Mouse (Mus musculus) testis, postnatal 10 days (tissue): ENCODE data around the gene Gm4181.
"Not testable (repeated sequence)": the region's sequence is repeated elsewhere in the genome, so short reads cannot be mapped to it uniquely, and the experiment has no call there.

Source experiments
- DNase-seq: peaks from one replicate; pipeline ENCODE4 v3.0.0; 2021; ENCODE audit warnings: low spot score

The Gm4181 gene

DNA sequence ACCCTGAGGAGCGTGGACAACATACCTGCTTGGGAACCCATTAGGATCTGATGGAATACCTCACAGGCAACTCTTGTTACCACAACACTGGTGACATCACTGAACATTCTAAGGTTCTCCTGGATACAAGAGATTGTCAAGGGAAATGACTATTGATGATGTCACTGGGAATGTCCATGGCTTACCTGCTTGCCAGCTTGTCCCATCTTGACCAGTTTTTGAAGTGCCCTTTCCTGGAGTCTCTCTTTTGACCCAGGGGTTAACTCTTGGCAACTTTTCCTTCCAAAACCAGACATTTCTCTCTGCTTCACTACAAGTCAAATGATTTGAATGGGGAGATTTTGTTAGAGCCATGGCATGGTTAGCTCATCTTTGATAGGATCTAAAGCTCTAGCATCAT is at the start of gene Gm4181:
Gene Gm4181 (minus strand): TSS at position 101 of the 400 bp plus-strand sequence.
- DNase-seq = not testable (repeated sequence)

DNA sequence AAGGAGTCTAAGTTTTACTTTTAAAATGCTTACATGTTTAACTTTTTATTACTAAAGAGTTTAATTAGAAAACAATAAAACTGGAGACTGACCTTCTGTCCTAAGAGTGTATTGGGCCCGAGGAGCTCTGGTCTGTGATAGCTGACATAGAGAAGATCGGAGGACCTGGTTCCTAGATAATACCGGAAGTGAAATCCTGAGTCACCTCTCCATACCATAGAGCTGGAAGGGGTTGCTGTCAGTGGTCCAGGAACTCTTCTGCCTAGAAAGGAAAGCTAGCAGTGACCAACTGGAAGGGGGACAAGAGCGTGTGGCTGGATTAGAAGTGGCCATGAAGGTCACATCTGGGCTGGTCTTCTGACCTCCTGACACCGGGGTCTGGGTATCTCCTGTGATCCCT is 41.8 kb upstream of the Gm4181 start:
- no peak for DNase-seq

DNA sequence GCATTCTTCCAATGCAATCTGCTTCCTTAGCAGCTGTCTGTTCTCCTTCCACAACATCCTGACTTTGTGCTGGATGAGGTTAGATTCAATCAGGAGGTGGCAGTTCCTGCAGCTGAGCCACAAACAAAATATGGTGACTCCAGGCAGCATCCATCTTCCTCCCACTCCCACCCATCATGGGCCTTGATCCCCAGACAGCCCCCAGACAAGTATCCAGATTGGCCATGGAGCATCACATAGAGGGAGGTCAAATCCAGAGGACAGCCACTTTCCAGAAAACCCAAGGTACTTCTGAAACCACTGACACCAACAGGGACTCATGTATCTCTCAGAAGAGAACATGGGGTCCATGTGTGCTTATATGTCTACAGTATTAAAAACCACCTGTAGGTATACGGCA is 3.0 kb downstream of the Gm4181 start:
- DNase-seq = peak; percentile 58

DNA sequence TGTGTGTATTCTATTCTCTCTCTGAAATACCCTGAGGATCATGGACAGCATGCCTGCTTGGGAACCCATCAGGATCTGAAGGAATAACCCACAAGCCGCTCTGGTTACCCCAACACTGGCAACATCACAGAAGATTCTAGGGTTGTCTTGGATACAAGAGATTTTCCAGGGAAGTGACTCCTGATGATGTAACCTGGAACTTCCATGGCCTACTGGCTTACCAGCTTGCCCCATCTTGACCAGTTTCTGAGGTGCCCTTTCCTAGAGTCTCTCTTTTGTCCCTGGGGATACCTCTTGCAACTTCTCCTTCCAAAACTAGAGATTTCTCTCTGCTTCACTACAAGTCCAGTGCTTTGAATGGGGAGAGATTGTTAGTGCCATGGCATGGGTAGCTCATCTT is 24.3 kb downstream of the Gm4181 start, which contains the start of gene Gm17078:
Gene Gm17078 (minus strand): TSS at position 101 of the 400 bp plus-strand sequence.
- DNase-seq = no peak

DNA sequence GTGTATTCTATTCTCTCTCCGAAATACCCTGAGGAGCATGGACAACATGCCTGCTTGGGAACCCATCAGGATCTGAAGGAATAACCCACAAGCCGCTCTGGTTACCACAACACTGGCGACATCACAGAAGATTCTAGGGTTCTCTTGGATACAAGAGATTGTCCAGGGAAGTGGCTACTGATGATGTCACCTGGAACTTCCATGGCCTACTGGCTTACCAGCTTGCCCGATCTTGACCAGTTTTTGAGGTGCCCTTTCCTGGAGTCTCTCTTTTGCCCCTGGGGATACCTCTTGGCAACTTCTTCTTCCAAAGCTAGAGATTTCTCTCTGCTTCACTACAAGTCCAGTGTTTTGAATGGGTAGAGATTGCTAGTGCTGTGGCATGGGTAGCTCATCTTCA is 43.4 kb downstream of the Gm4181 start, which contains the start of gene Gm17174:
Gene Gm17174 (minus strand): TSS at position 101 of the 400 bp plus-strand sequence.
- not testable (repeated sequence) for DNase-seq
